ENCODE assay signal across 9 mouse cellular contexts in genomic region chr6:56652121-56652592, GRCm38 (mm10). TPM values are rescaled to one million over a fixed set of nuclear protein-coding genes. Genes with fewer than 3 reads are reported as not detected.
A peak's percentile ranks its signal among the peaks of the same experiment; 100 is the strongest.
DNase-seq lines count a peak whose midpoint lies in the region; ATAC-seq and TF ChIP-seq lines count a peak whose summit lies in the region.
"Had no signal": no experiment of that assay in that cellular context is flagged by ENCODE, and none has a peak within 500 bp of the region (broad histone marks: within the 10 kb centered on the region; RNA-seq: fewer than 3 reads in every experiment).

No protein-coding gene starts in this region.

- H3K36me3 ChIP-seq in ES-E14 (ENCODE audit: control insufficient read depth, insufficient read depth, low read length, poor library complexity, severe bottlenecking): no peaks in the 10 kb centered on the region
- H3K36me3 ChIP-seq in embryonic facial prominence, embryonic 10.5 days (replicated peaks): no peaks in the 10 kb centered on the region
- H3K36me3 ChIP-seq in hindbrain, embryonic 13.5 days: no peaks in the 10 kb centered on the region
- no peaks in the 10 kb centered on the region for H3K36me3 ChIP-seq in liver, postnatal 0 days (replicated peaks; ENCODE audit: insufficient read depth, low read length)
- H3K36me3 ChIP-seq: G1E had no signal

- under 1% methylated on average over 36 of the region's 36 CpGs for WGBS in embryonic facial prominence, embryonic 10.5 days
- WGBS in hindbrain, embryonic 13.5 days: 1% methylated on average over 36 of the region's 36 CpGs
- WGBS in liver, postnatal 0 days (ENCODE audit: insufficient replicate concordance): 1% methylated on average over 36 of the region's 36 CpGs

- H3K4me1 ChIP-seq in ES-E14 (ENCODE audit: control insufficient read depth in 2 of 2, insufficient read depth in 2 of 2, low read length in 2 of 2, poor library complexity in 1 of 2): no peaks in the 10 kb centered on the region
- H3K4me1 ChIP-seq in embryonic facial prominence, embryonic 10.5 days: peaks cover 7% of the 10 kb centered on the region
- peaks cover 10% of the 10 kb centered on the region for H3K4me1 ChIP-seq in hindbrain, embryonic 13.5 days (replicated peaks)
- no peaks in the 10 kb centered on the region for H3K4me1 ChIP-seq in liver, postnatal 0 days (ENCODE audit: insufficient read depth)

- DNase-seq in gastrocnemius, postnatal 10 days: peak; percentile 22
- no peak for DNase-seq in gastrocnemius, postnatal 25 days
- DNase-seq in ES-E14 (ENCODE audit: low read depth, low spot score): peak; percentile 58
- peak; percentile 62 for DNase-seq in embryonic facial prominence, embryonic 10.5 days (ENCODE audit: low spot score)
- DNase-seq in liver, postnatal 0 days: peak; percentile 34
- peak; percentile 8 for DNase-seq in right cerebral cortex, postnatal 25 days
- DNase-seq in c-Kit-positive CD71-positive TER-119-positive erythroid progenitor cells, embryonic 14.5 days (ENCODE audit: low spot score): no peak

- peak overlapping the region; percentile 81 for H3K4me2 ChIP-seq in hindbrain, embryonic 13.5 days
- H3K4me2 ChIP-seq in liver, postnatal 0 days (ENCODE audit: low read depth, low read length): peak overlapping the region; percentile 70

- TF ChIP-seq CTCF in liver, postnatal 0 days (IDR thresholded peaks at IDR 0.05; ENCODE audit: low read depth): peak; percentile 33

- H3K27me3 ChIP-seq in embryonic facial prominence, embryonic 10.5 days (replicated peaks; ENCODE audit: low read depth, poor library complexity, severe bottlenecking): peaks cover 45% of the 10 kb centered on the region
- H3K27me3 ChIP-seq in hindbrain, embryonic 13.5 days: peaks cover 34% of the 10 kb centered on the region
- H3K27me3 ChIP-seq in liver, postnatal 0 days (ENCODE audit: insufficient read depth, low read length): peaks cover 11% of the 10 kb centered on the region; the same call in 1 of the 2 replicates

- peak; percentile 63; the same call in 1 of the 2 replicates for ATAC-seq in hindbrain, embryonic 13.5 days (ENCODE audit: low FRiP score)
- peak; percentile 50; the same call in 1 of the 2 replicates for ATAC-seq in liver, postnatal 0 days

- no peak overlapping the region for H3K27ac ChIP-seq in ES-E14 (ENCODE audit: insufficient read depth, low read depth, low read length, poor library complexity, severe bottlenecking)
- H3K27ac ChIP-seq in embryonic facial prominence, embryonic 10.5 days (replicated peaks): peak overlapping the region; percentile 61; the same call in 1 of the 2 replicates
- no peak overlapping the region for H3K27ac ChIP-seq in hindbrain, embryonic 13.5 days
- H3K27ac ChIP-seq in liver, postnatal 0 days (ENCODE audit: low read depth): no peak overlapping the region

- H3K9ac ChIP-seq in ES-E14 (ENCODE audit: insufficient read depth, low read depth, low read length, poor library complexity, severe bottlenecking): peak overlapping the region; percentile 53; the same call in 1 of the 2 replicates
- peak overlapping the region; percentile 69 for H3K9ac ChIP-seq in hindbrain, embryonic 13.5 days
- peak overlapping the region; percentile 46 for H3K9ac ChIP-seq in liver, postnatal 0 days (replicated peaks)

- peak overlapping the region; percentile 49 to 68; a peak in 3 of 4 replicates for H3K4me3 ChIP-seq in ES-E14 (ENCODE audit: insufficient read depth in 1 of 2, low read depth in 1 of 2, low read length in 2 of 2, poor library complexity in 1 of 2, severe bottlenecking in 1 of 2)
- peak overlapping the region; percentile 62 for H3K4me3 ChIP-seq in embryonic facial prominence, embryonic 10.5 days
- peak overlapping the region; percentile 47 for H3K4me3 ChIP-seq in hindbrain, embryonic 13.5 days
- peak overlapping the region; percentile 48 for H3K4me3 ChIP-seq in liver, postnatal 0 days (ENCODE audit: low read depth, low read length)

- TF ChIP-seq EP300 in liver, postnatal 0 days (IDR thresholded peaks at IDR 0.05; ENCODE audit: low read depth): no peak

- no peaks in the 10 kb centered on the region for H3K9me3 ChIP-seq in ES-E14 (ENCODE audit: control insufficient read depth, insufficient read depth, low read depth, low read length)
- no peaks in the 10 kb centered on the region for H3K9me3 ChIP-seq in embryonic facial prominence, embryonic 10.5 days
- H3K9me3 ChIP-seq in hindbrain, embryonic 13.5 days: no peaks in the 10 kb centered on the region
- H3K9me3 ChIP-seq in liver, postnatal 0 days (ENCODE audit: low read length): no peaks in the 10 kb centered on the region
- H3K9me3 ChIP-seq: G1E had no signal

- in situ Hi-C loops in ES-E14 (cut with MboI; ENCODE audit: low sequenced_read_pairs in 2 of 2, unreplicated experiment in 2 of 2): no loop called here

TF ChIP-seq in ES-E14, 5 proteins besides CTCF, POLR2A, EP300 and RAD21:
- TF ChIP-seq ZC3H11A (IDR thresholded peaks at IDR 0.05; ENCODE audit: borderline replicate concordance, low read depth, low read length) (no peak), CHD2 (IDR thresholded peaks at IDR 0.05; ENCODE audit: low read depth, low read length) (no peak), MAFK (IDR thresholded peaks at IDR 0.05; ENCODE audit: insufficient read depth, low read depth, low read length) (no peak), HCFC1 (IDR thresholded peaks at IDR 0.05; ENCODE audit: borderline replicate concordance, insufficient read depth, low read length) (no peak), ZNF384 (IDR thresholded peaks at IDR 0.05; ENCODE audit: low read depth, low read length) (no peak)

RNA-seq across cellular contexts. Expression of gene Lsm5, which starts 52.4 kb away (rescaled TPM):
- 10 to 100 TPM; 29.1 to 33.2 TPM for total RNA-seq in gastrocnemius, postnatal 10 days (2021)
- total RNA-seq in gastrocnemius, postnatal 25 days (2021): 10 to 100 TPM; 13.2 to 13.9 TPM
- total RNA-seq in ES-E14 (2012; rRNA removed): 72.5 and 122 TPM in 2 replicates
- 199 and 209 TPM in 2 replicates for polyA plus RNA-seq in embryonic facial prominence, embryonic 10.5 days (2016; fragmentation: Nextera tagmentation; extraction: Ambion mirVana)
- 95.4 and 103 TPM in 2 replicates for polyA plus RNA-seq in hindbrain, embryonic 13.5 days (2015; fragmentation: Nextera tagmentation; extraction: Ambion mirVana)
- polyA plus RNA-seq in liver, postnatal 0 days (2015; fragmentation: Nextera tagmentation; extraction: Ambion mirVana): 62.1 and 64.8 TPM in 2 replicates

Comparison
In these comparisons a context has a peak if more than half of its experiments do, and no peak if none do; other contexts are left out.
1. DNase-seq: peak in gastrocnemius, postnatal 10 days (single experiment), ES-E14 (single experiment), embryonic facial prominence, embryonic 10.5 days (single experiment), liver, postnatal 0 days (single experiment) and right cerebral cortex, postnatal 25 days (single experiment); none in gastrocnemius, postnatal 25 days (single experiment) and c-Kit-positive CD71-positive TER-119-positive erythroid progenitor cells, embryonic 14.5 days (single experiment).
2. Peak in every context shown above with its lines, with median percentiles within 50 percentile points of each other: H3K4me3 ChIP-seq and H3K9ac ChIP-seq.